Mouse (Mus musculus): ENCODE data around the gene Dtymk.

The Dtymk gene

DNA sequence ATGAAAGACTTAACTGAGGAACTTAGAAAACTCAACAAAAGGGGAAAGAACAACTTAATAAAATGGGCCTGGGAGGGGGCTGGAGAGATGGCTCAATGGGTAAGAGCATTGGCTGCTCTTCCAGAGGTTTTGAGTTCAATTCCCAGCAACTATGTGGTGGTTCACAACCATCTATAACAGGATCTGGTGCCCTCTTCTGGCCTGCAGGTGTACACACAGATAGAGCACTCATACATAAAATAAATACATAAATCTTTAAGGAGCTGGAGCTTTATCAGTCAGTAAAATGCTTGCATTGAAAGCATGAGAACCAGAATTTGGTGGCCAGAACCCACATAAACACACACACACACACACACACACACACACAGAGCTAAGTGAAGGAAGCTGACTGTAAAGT, 58.8 kb downstream of the Dtymk start:
- DNase-seq (ENCODE audit: low read depth, low spot score): peak; percentile 62

Measured in ES-CJ7 (cell line).